Mouse (Mus musculus): Measurements from ENCODE around the gene Wdfy3. TPM values are rescaled to one million over a fixed set of nuclear protein-coding genes. Genes with fewer than 3 reads are reported as not detected.

Gene Wdfy3
- total RNA-seq, 1 experiment: 25.3 TPM

DNA sequence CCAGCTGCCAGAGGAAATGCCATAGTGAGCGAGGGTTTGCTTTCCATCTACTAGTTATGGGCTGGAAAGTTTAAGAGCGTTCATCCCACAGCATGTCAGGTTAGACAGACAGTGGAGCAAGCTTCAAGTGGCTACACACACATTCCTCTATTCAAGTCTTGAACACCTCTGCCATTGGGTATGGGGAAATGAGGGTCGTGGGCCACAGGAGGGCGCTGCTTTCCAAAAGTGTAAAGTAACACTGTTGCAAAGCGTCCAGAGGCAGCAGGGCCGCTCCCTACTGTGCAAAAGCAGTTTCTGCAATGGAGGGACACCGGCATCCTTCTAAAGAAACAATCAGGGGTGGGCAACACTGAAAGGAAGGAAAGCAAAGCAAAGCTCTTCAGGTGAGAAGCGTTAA lies 235.8 kb downstream of the Wdfy3 start:
- Histone ChIP-seq H3K4me3 (ENCODE audit: insufficient read depth in 1 of 2, low read depth in 1 of 2, low read length in 2 of 2, poor library complexity in 1 of 2, severe bottlenecking in 1 of 2) (no peak overlapping the region), H3K9me3 (ENCODE audit: control insufficient read depth, insufficient read depth, low read depth, low read length) (peaks cover 2% of the 10 kb centered on the region; the same call in 1 of the 2 replicates), H3K9ac (ENCODE audit: insufficient read depth, low read depth, low read length, poor library complexity, severe bottlenecking) (no peak overlapping the region), H3K36me3 (ENCODE audit: control insufficient read depth, insufficient read depth, low read length, poor library complexity, severe bottlenecking) (peaks cover 11% of the 10 kb centered on the region), H3K4me1 (ENCODE audit: control insufficient read depth in 2 of 2, insufficient read depth in 2 of 2, low read length in 2 of 2, poor library complexity in 1 of 2) (peaks cover 4 to 13% of the 10 kb centered on the region in 2 experiments; a peak in 2 of 4 replicates), H3K27ac (ENCODE audit: insufficient read depth, low read depth, low read length, poor library complexity, severe bottlenecking) (no peak overlapping the region)
- DNase-seq (ENCODE audit: low read depth, low spot score): peak; percentile 81
- in situ Hi-C loops (cut with MboI; ENCODE audit: low sequenced_read_pairs in 2 of 2, unreplicated experiment in 2 of 2): no loop called here
- no peak for TF ChIP-seq MAFK (IDR thresholded peaks at IDR 0.05; ENCODE audit: insufficient read depth, low read depth, low read length)
- peak; percentile 63; the same call in 1 of the 2 replicates for TF ChIP-seq ZC3H11A (IDR thresholded peaks at IDR 0.05; ENCODE audit: borderline replicate concordance, low read depth, low read length)

DNA sequence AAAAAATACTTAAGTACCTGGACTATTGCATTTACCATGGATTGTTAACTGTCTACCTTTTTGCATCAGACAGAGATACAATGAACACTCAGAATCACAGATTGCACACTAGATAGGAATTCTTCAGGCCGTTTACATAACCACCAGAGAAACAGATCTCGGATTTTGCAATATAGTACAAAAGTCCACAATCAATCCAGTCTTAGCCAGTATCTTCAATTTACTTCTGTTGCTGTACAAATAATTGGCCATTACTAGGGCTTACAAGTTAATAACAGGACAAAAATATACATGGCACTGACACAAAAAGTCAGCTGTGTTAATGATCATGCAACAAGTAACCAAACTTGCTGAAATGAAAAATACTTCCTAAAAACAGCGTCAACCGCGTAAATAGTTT lies 236.7 kb downstream of the Wdfy3 start:
- no peak overlapping the region for H3K4me3 ChIP-seq (ENCODE audit: insufficient read depth in 1 of 2, low read depth in 1 of 2, low read length in 2 of 2, poor library complexity in 1 of 2, severe bottlenecking in 1 of 2)
- DNase-seq (ENCODE audit: low read depth, low spot score): no peak
- H3K9ac ChIP-seq (ENCODE audit: insufficient read depth, low read depth, low read length, poor library complexity, severe bottlenecking): no peak overlapping the region
- in situ Hi-C loops (cut with MboI; ENCODE audit: low sequenced_read_pairs in 2 of 2, unreplicated experiment in 2 of 2): no loop called here
- TF ChIP-seq ZNF384 (IDR thresholded peaks at IDR 0.05; ENCODE audit: low read depth, low read length) (no peak), ZC3H11A (IDR thresholded peaks at IDR 0.05; ENCODE audit: borderline replicate concordance, low read depth, low read length) (no peak), MAFK (IDR thresholded peaks at IDR 0.05; ENCODE audit: insufficient read depth, low read depth, low read length) (no peak)
- peaks cover 11% of the 10 kb centered on the region for H3K36me3 ChIP-seq (ENCODE audit: control insufficient read depth, insufficient read depth, low read length, poor library complexity, severe bottlenecking)
- peaks cover 4 to 19% of the 10 kb centered on the region in 2 experiments; a peak in 2 of 4 replicates for H3K4me1 ChIP-seq (ENCODE audit: control insufficient read depth in 2 of 2, insufficient read depth in 2 of 2, low read length in 2 of 2, poor library complexity in 1 of 2)
- H3K27ac ChIP-seq (ENCODE audit: insufficient read depth, low read depth, low read length, poor library complexity, severe bottlenecking): no peak overlapping the region
- no peaks in the 10 kb centered on the region for H3K9me3 ChIP-seq (ENCODE audit: control insufficient read depth, insufficient read depth, low read depth, low read length)

DNA sequence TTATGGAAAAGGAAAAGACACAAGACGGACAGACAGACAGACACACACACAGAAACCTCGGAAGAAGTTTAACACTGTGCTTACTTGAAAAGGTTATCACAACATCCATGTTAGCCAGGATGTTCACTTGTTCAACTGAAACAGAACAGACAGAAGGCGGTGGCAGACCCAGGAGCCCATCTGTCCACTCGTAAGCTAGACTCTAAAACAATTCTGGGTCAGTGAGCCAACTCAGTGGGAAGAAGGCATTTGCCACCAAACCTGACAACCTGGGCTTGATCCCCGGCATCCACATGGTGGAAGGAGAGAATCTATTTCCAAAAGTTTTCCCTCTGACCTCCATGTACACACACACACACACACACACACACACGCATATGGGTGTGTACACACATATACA lies 237.7 kb downstream of the Wdfy3 start:
- no peak overlapping the region for H3K27ac ChIP-seq (ENCODE audit: insufficient read depth, low read depth, low read length, poor library complexity, severe bottlenecking)
- peaks cover 11% of the 10 kb centered on the region for H3K36me3 ChIP-seq (ENCODE audit: control insufficient read depth, insufficient read depth, low read length, poor library complexity, severe bottlenecking)
- no peak overlapping the region for H3K4me3 ChIP-seq (ENCODE audit: insufficient read depth in 1 of 2, low read depth in 1 of 2, low read length in 2 of 2, poor library complexity in 1 of 2, severe bottlenecking in 1 of 2)
- DNase-seq (ENCODE audit: low read depth, low spot score): no peak
- no peak for TF ChIP-seq ZC3H11A (IDR thresholded peaks at IDR 0.05; ENCODE audit: borderline replicate concordance, low read depth, low read length)
- TF ChIP-seq HCFC1 (IDR thresholded peaks at IDR 0.05; ENCODE audit: borderline replicate concordance, insufficient read depth, low read length): no peak
- no peak for TF ChIP-seq CHD2 (IDR thresholded peaks at IDR 0.05; ENCODE audit: low read depth, low read length)
- TF ChIP-seq MAFK (IDR thresholded peaks at IDR 0.05; ENCODE audit: insufficient read depth, low read depth, low read length): no peak
- TF ChIP-seq ZNF384 (IDR thresholded peaks at IDR 0.05; ENCODE audit: low read depth, low read length): no peak
- H3K9me3 ChIP-seq (ENCODE audit: control insufficient read depth, insufficient read depth, low read depth, low read length): no peaks in the 10 kb centered on the region
- in situ Hi-C loops (cut with MboI; ENCODE audit: low sequenced_read_pairs in 2 of 2, unreplicated experiment in 2 of 2): no loop called here
- no peak overlapping the region for H3K9ac ChIP-seq (ENCODE audit: insufficient read depth, low read depth, low read length, poor library complexity, severe bottlenecking)
- H3K4me1 ChIP-seq (ENCODE audit: control insufficient read depth in 2 of 2, insufficient read depth in 2 of 2, low read length in 2 of 2, poor library complexity in 1 of 2): peaks cover 11 to 26% of the 10 kb centered on the region in 2 experiments; a peak in 3 of 4 replicates

GRCm38 (mm10) chr5:101830180-101830579 lies 239.5 kb downstream of the Wdfy3 start:
- Histone ChIP-seq H3K4me1 (ENCODE audit: control insufficient read depth in 2 of 2, insufficient read depth in 2 of 2, low read length in 2 of 2, poor library complexity in 1 of 2) (peaks cover 11 to 35% of the 10 kb centered on the region in 2 experiments; a peak in 3 of 4 replicates), H3K4me3 (ENCODE audit: insufficient read depth in 1 of 2, low read depth in 1 of 2, low read length in 2 of 2, poor library complexity in 1 of 2, severe bottlenecking in 1 of 2) (no peak overlapping the region), H3K9me3 (ENCODE audit: control insufficient read depth, insufficient read depth, low read depth, low read length) (no peaks in the 10 kb centered on the region), H3K36me3 (ENCODE audit: control insufficient read depth, insufficient read depth, low read length, poor library complexity, severe bottlenecking) (peaks cover 7% of the 10 kb centered on the region), H3K27ac (ENCODE audit: insufficient read depth, low read depth, low read length, poor library complexity, severe bottlenecking) (no peak overlapping the region), H3K9ac (ENCODE audit: insufficient read depth, low read depth, low read length, poor library complexity, severe bottlenecking) (no peak overlapping the region)
- TF ChIP-seq MAFK (IDR thresholded peaks at IDR 0.05; ENCODE audit: insufficient read depth, low read depth, low read length) (no peak), ZNF384 (IDR thresholded peaks at IDR 0.05; ENCODE audit: low read depth, low read length) (no peak), HCFC1 (IDR thresholded peaks at IDR 0.05; ENCODE audit: borderline replicate concordance, insufficient read depth, low read length) (no peak), ZC3H11A (IDR thresholded peaks at IDR 0.05; ENCODE audit: borderline replicate concordance, low read depth, low read length) (no peak), CHD2 (IDR thresholded peaks at IDR 0.05; ENCODE audit: low read depth, low read length) (no peak)
- no peak for DNase-seq (ENCODE audit: low read depth, low spot score)
- in situ Hi-C loops (cut with MboI; ENCODE audit: low sequenced_read_pairs in 2 of 2, unreplicated experiment in 2 of 2): no loop called here

DNA sequence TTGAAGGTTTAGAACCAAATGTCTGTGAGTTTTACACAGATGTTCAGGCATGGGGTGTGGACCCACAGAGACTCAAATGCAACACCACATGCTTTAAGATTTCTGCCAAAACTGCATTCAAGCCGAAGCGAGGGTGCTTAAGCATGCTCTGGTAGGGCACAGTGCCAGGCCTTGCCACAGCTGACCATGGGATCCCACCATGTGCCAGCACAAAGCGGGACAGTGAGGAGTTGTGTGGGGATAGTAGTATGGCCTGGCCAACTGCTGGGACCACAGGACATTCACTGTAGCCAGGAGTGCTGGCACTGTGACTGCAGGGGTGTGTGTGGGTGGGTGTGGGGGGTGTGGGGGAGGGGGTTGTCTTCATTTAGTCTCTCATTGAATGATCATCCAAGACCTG lies 240.8 kb downstream of the Wdfy3 start:
- no peak for TF ChIP-seq ZNF384 (IDR thresholded peaks at IDR 0.05; ENCODE audit: low read depth, low read length)
- TF ChIP-seq CHD2 (IDR thresholded peaks at IDR 0.05; ENCODE audit: low read depth, low read length): no peak
- TF ChIP-seq HCFC1 (IDR thresholded peaks at IDR 0.05; ENCODE audit: borderline replicate concordance, insufficient read depth, low read length): no peak
- no peak for TF ChIP-seq ZC3H11A (IDR thresholded peaks at IDR 0.05; ENCODE audit: borderline replicate concordance, low read depth, low read length)
- no peak overlapping the region for H3K4me3 ChIP-seq (ENCODE audit: insufficient read depth in 1 of 2, low read depth in 1 of 2, low read length in 2 of 2, poor library complexity in 1 of 2, severe bottlenecking in 1 of 2)
- no peaks in the 10 kb centered on the region for H3K9me3 ChIP-seq (ENCODE audit: control insufficient read depth, insufficient read depth, low read depth, low read length)
- in situ Hi-C loops (cut with MboI; ENCODE audit: low sequenced_read_pairs in 2 of 2, unreplicated experiment in 2 of 2): no loop called here
- H3K4me1 ChIP-seq (ENCODE audit: control insufficient read depth in 2 of 2, insufficient read depth in 2 of 2, low read length in 2 of 2, poor library complexity in 1 of 2): peaks cover 9 to 40% of the 10 kb centered on the region in 2 experiments; a peak in 3 of 4 replicates
- H3K36me3 ChIP-seq (ENCODE audit: control insufficient read depth, insufficient read depth, low read length, poor library complexity, severe bottlenecking): peaks cover 3% of the 10 kb centered on the region; the same call in 1 of the 2 replicates
- DNase-seq (ENCODE audit: low read depth, low spot score): no peak
- H3K27ac ChIP-seq (ENCODE audit: insufficient read depth, low read depth, low read length, poor library complexity, severe bottlenecking): no peak overlapping the region
- no peak overlapping the region for H3K9ac ChIP-seq (ENCODE audit: insufficient read depth, low read depth, low read length, poor library complexity, severe bottlenecking)
